Mouse (Mus musculus): ENCODE measurements around the gene Olfr1494. TPM values are rescaled to one million over a fixed set of nuclear protein-coding genes. Genes with fewer than 3 reads are reported as not detected.

The Olfr1494 gene
- not detected in 2 replicates for total RNA-seq (2017)

DNA sequence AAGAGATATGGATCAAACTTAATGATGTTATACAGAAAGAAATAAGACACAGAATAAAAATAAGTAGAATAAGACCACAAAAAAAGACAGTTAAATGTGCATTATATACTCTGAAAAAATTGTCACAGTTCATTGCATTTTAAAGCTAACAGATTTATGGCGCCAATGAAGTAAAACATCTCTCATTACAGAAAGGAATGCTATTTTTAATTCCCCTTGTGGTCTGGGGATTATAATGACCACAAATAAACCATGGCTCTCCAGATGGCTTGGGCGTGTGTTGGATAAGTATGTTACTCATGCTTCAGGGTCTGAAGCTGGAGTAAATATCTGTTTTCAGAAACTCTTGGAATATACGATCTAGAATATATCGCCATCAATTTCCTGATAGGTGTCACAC is at the start of gene Olfr1494:
Olfr1494 (plus strand) TSS at position 301 of the 400 bp plus-strand sequence.
- no peak for ATAC-seq (replicated peaks; ENCODE audit: low read depth, poor library complexity, severe bottlenecking)

DNA sequence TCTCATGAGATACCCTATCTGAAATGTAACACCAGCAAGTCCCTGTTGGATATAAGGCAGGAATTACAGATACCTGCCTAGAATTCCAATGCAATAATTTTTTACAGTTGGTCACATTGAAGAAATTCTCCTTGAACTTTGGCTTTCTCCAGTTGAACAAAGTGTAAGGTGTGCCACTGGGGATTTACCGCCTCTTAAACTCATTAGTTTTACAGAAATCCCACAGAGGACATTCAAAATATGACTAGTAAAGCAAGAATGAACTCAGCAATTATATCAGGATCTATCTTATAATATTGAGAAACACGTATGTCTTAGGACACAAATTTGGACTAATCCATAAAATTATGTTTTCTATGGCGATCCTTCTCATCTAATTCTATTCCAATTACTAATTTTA is 42.6 kb upstream of the Olfr1494 start, which contains the start of gene Olfr1491:
Olfr1491 (plus strand) TSS at position 301 of the 400 bp plus-strand sequence.
- no peak for ATAC-seq (replicated peaks; ENCODE audit: low read depth, poor library complexity, severe bottlenecking)

DNA sequence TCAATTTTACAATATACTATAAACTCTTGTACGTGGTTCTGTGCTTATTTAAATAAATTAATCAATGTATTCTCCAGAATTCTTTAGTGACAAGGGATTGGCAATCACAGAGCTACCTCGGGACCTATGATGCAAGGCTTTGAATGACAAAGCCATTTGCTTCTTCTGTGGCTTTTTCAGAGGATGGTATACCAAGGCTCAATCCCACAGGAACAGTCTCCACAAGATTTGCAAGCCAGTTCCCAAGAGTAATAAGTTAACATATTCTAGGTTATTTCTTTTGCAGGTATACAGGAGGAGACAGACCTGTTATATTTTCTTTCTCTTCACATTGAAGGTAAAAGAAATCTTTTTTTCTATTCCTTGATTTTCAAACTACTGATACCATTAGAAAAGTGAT is 16.6 kb upstream of the Olfr1494 start, which contains the start of gene Olfr1493-ps1:
Olfr1493-ps1 (plus strand) TSS at position 301 of the 400 bp plus-strand sequence.
- ATAC-seq (replicated peaks; ENCODE audit: low read depth, poor library complexity, severe bottlenecking) = no peak

DNA sequence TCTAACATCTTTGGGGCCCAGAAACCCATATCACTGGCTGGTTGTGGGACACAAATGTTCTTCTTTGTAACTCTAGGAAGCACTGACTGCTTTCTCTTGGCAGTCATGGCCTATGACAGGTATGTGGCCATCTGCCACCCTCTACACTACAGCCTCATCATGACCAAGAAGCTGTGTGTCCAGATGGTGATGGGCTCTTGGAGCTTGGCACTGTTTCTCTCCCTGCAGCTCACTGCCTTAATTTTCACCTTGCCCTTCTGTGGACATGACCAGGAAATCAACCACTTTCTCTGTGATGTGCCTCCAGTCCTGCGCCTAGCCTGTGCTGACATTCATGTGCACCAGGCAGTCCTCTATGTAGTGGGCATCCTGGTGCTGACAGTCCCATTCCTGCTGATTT is 9.8 kb downstream of the Olfr1494 start:
- no peak for ATAC-seq (replicated peaks; ENCODE audit: low read depth, poor library complexity, severe bottlenecking)

DNA sequence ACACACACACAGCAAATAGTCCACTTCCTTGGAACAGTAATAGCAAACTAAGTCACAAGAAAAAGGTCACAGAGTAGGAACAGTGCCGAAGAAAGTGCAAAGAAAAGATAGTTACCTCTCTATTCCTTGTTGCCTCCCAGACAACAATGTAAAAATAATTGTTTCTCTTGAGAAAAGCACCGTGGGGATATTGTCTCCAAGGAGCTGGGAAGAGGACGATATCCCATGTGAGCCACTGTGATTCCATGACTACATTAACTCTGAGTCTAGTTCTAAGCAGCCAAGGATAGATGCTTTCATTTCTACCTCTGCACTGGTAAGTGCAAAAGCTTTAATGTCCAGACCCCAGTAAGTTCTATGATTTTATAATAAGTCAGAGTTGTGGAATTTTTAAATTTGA is 24.8 kb downstream of the Olfr1494 start, which contains the start of gene Olfr1495:
Olfr1495 (plus strand) TSS at position 301 of the 400 bp plus-strand sequence.
- ATAC-seq (replicated peaks; ENCODE audit: low read depth, poor library complexity, severe bottlenecking) = no peak

DNA sequence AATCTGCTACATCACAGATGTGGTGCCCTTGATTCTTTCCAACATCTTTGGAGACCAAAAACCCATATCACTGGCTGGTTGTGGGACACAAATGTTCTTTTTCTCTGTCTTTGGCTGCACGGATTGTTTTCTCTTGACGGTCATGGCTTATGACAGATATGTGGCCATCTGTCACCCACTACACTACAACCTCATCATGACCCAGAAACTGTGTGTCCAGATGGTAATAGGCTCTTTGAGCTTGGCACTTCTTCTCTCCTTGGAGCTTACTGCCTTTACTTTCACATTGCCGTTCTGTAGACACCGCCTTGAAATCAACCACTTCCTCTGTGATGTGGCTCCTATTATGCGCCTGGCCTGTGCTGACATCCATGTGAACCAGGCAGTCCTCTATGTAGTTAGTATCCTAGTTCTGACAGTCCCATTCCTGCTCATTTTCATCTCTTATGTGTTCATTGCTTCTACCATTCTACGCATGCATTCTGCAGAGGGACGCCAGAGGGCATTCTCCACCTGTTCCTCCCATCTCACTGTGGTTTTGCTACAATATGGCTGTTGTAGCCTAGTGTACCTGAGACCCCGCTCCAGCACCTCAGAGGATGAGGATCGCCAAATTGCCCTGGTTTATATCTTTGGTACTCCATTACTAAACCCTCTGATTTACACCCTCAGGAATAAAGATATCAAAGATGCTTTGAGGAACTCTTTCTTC is 29.2 kb downstream of the Olfr1494 start:
- no peak for ATAC-seq (replicated peaks; ENCODE audit: low read depth, poor library complexity, severe bottlenecking)

DNA sequence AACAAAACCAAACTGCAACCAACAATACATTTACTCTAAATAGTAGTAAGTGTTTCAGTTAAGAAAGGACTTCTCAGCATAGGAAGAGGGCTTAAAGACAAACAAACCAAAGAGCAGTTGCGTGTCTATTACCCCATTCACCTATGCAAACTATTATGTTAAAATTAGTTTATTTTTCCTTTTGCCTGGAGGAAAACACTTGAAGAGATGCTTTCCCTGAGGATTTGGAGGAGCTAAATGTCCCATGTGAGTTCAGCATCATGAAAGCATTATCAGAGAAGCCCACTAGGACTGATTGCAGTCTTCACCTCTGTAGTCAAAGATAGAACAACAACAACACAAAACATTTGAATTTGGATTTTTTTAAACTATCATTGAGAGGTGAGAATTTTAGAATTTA is 38.0 kb downstream of the Olfr1494 start, which contains the start of gene Olfr1496:
Olfr1496 (plus strand) TSS at position 301 of the 400 bp plus-strand sequence.
- ATAC-seq (replicated peaks; ENCODE audit: low read depth, poor library complexity, severe bottlenecking) = no peak

DNA sequence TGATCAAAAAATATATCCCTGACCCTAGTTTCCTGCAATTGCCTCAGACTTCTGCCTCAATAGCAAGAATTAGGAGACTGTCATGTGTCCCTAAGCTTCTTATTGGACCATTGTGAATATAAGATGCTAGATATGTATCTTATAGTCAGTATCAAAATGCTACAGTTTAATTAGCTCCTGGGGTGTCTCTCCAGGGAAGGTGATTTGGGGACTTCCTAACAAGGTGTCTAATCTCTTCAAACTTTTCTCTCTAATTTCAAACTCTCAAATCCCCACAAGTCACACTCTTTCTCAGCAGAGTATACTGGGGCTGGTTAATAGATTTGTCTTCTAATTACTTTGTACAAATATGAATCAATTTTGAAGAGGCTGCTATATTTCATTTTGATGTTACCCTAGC is 58.6 kb downstream of the Olfr1494 start, which contains the start of gene Olfr1497:
Olfr1497 (minus strand) TSS at position 101 of the 400 bp plus-strand sequence.
- no peak for ATAC-seq (replicated peaks; ENCODE audit: low read depth, poor library complexity, severe bottlenecking)

Other genes with a start within 250 kb of the Olfr1494 start
- not detected in 2 replicates for gene Olfr1477, start 239.2 kb upstream of the Olfr1494 start, total RNA-seq (2017)
- not detected in 2 replicates for gene Olfr1480, start 211.8 kb upstream of the Olfr1494 start, total RNA-seq (2017)
- not detected in 2 replicates for gene Olfr1484, start 156.2 kb upstream of the Olfr1494 start, total RNA-seq (2017)
- gene Olfr1487, start 122.4 kb upstream of the Olfr1494 start, total RNA-seq (2017) = not detected in 2 replicates
- not detected in 2 replicates for gene Olfr1489, start 108.1 kb upstream of the Olfr1494 start, total RNA-seq (2017)
- not detected in 2 replicates for gene Olfr1490, start 88.6 kb upstream of the Olfr1494 start, total RNA-seq (2017)
- gene Olfr1491, start 42.5 kb upstream of the Olfr1494 start, total RNA-seq (2017) = not detected in 2 replicates
- not detected in 2 replicates for gene Olfr1493-ps1, start 16.4 kb upstream of the Olfr1494 start, total RNA-seq (2017)
- not detected in 2 replicates for gene Olfr1495, start 24.9 kb downstream of the Olfr1494 start, total RNA-seq (2017)
- gene Olfr1496, start 38.1 kb downstream of the Olfr1494 start, total RNA-seq (2017) = not detected in 2 replicates
- gene Olfr1497, start 58.5 kb downstream of the Olfr1494 start, total RNA-seq (2017) = not detected in 2 replicates
- gene Olfr1499, start 79.7 kb downstream of the Olfr1494 start, total RNA-seq (2017) = not detected in 2 replicates
- gene Olfr1500, start 90.8 kb downstream of the Olfr1494 start, total RNA-seq (2017) = not detected in 2 replicates
- not detected in 2 replicates for gene Olfr1501, start 111.0 kb downstream of the Olfr1494 start, total RNA-seq (2017)
- gene Olfr1502, start 122.1 kb downstream of the Olfr1494 start, total RNA-seq (2017) = not detected in 2 replicates
- not detected in 2 replicates for gene Olfr1504, start 158.2 kb downstream of the Olfr1494 start, total RNA-seq (2017)
- gene Olfr1505, start 173.8 kb downstream of the Olfr1494 start, total RNA-seq (2017) = not detected in 2 replicates